ENCODE assay signal across 8 mouse cellular contexts in the genomic region with DNA sequence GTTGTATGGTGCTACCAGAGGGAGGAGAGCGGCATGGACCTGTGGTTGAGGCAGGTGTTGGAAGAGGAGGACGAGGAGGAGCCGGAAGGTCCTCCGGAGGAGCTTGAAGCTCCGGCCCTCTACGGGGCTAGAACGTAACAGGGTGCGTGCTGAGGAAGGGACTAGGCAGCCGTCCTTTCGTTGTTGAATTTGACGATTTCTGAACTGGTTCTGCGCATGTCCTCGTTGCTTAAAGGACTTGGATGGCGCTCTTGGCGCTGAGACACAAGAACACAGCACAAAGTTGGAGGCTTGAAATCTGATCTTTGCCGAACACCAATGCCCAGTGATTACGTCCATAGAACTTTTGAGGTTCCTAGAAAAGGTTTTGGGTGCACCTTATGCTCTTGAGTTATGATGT. TPM values are rescaled to one million over a fixed set of nuclear protein-coding genes. Genes with fewer than 3 reads are reported as not detected.
A peak's percentile ranks its signal among the peaks of the same experiment; 100 is the strongest.
DNase-seq lines count a peak whose midpoint lies in the region; ATAC-seq and TF ChIP-seq lines count a peak whose summit lies in the region.

No protein-coding gene starts in this region.

- no peak for ATAC-seq in hindbrain, embryonic 11.5 days (ENCODE audit: low FRiP score)
- peak; percentile 36; the same call in 1 of the 2 replicates for ATAC-seq in midbrain, embryonic 12.5 days (ENCODE audit: low FRiP score, low read depth)

- H3K27ac ChIP-seq in kidney, adult 2 months (ENCODE audit: insufficient read depth, low read depth, low read length) = no peak overlapping the region
- H3K27ac ChIP-seq in hindbrain, embryonic 11.5 days (ENCODE audit: low read depth, low read length) = no peak overlapping the region
- 0 out of 2 replicates have a peak overlapping the region, but pooled peaks have one; percentile 90 for H3K27ac ChIP-seq in midbrain, embryonic 12.5 days (replicated peaks)

- no peak for TF ChIP-seq CTCF in kidney, adult 2 months (conservative IDR thresholded peaks at IDR 0.05; ENCODE audit: insufficient read depth, insufficient read length, low read depth, low read length)

- peak overlapping the region; percentile 62 for H3K4me3 ChIP-seq in kidney, adult 2 months (ENCODE audit: insufficient read depth, low read depth, low read length)
- peak overlapping the region; percentile 92 for H3K4me3 ChIP-seq in hindbrain, embryonic 11.5 days (ENCODE audit: low read depth, low read length)
- peak overlapping the region; percentile 94 for H3K4me3 ChIP-seq in midbrain, embryonic 12.5 days

- TF ChIP-seq POLR2A in kidney, adult 2 months (IDR thresholded peaks at IDR 0.05; ENCODE audit: low read depth, low read length) = no peak

- WGBS in kidney, adult 2 months = 6% methylated on average over 17 of the region's 17 CpGs
- WGBS in hindbrain, embryonic 11.5 days = 9% methylated on average over 17 of the region's 17 CpGs
- 8% methylated on average over 17 of the region's 17 CpGs for WGBS in midbrain, embryonic 12.5 days

- H3K36me3 ChIP-seq in kidney, adult 2 months (ENCODE audit: control insufficient read depth, insufficient read depth, low read length) = no peaks in the 10 kb centered on the region
- no peaks in the 10 kb centered on the region for H3K36me3 ChIP-seq in hindbrain, embryonic 11.5 days (ENCODE audit: control insufficient read depth, insufficient read depth, low read length)
- no peaks in the 10 kb centered on the region for H3K36me3 ChIP-seq in midbrain, embryonic 12.5 days

- no peak for DNase-seq in kidney, adult 2 months
- no peak for DNase-seq in kidney, postnatal 25 days
- peak; percentile 24 for DNase-seq in NIH3T3 (ENCODE audit: low read depth)
- peak; percentile 5 for DNase-seq in hindbrain, embryonic 11.5 days (ENCODE audit: low spot score)
- no peak for DNase-seq in adrenal gland, postnatal 14 days
- DNase-seq in cerebellum, adult 9-10 months = no peak
- DNase-seq in right cerebral cortex, postnatal 14 days = no peak

- peak overlapping the region; percentile 99 for H3K4me2 ChIP-seq in hindbrain, embryonic 11.5 days (replicated peaks; ENCODE audit: low read depth, low read length)
- peak overlapping the region; percentile 98 for H3K4me2 ChIP-seq in midbrain, embryonic 12.5 days (replicated peaks)

- no peaks in the 10 kb centered on the region for H3K9me3 ChIP-seq in hindbrain, embryonic 11.5 days (ENCODE audit: control insufficient read depth, low read length)
- no peaks in the 10 kb centered on the region for H3K9me3 ChIP-seq in midbrain, embryonic 12.5 days

- H3K4me1 ChIP-seq in kidney, adult 2 months (ENCODE audit: control insufficient read depth, insufficient read depth, low read length) = peaks cover 3% of the 10 kb centered on the region; the same call in 1 of the 2 replicates
- H3K4me1 ChIP-seq in hindbrain, embryonic 11.5 days (replicated peaks; ENCODE audit: control insufficient read depth, insufficient read depth, low read length) = peaks cover 3% of the 10 kb centered on the region; the same call in 1 of the 2 replicates
- peaks cover 26% of the 10 kb centered on the region for H3K4me1 ChIP-seq in midbrain, embryonic 12.5 days

- no peaks in the 10 kb centered on the region for H3K27me3 ChIP-seq in kidney, adult 2 months (replicated peaks; ENCODE audit: control insufficient read depth, insufficient read depth, low read length)
- no peaks in the 10 kb centered on the region for H3K27me3 ChIP-seq in hindbrain, embryonic 11.5 days (ENCODE audit: control insufficient read depth, insufficient read depth, low read length)
- H3K27me3 ChIP-seq in midbrain, embryonic 12.5 days = peaks cover 16% of the 10 kb centered on the region; the same call in 1 of the 2 replicates

- H3K9ac ChIP-seq in hindbrain, embryonic 11.5 days (ENCODE audit: low read depth, low read length) = peak overlapping the region; percentile 81
- peak overlapping the region; percentile 80 for H3K9ac ChIP-seq in midbrain, embryonic 12.5 days (replicated peaks)

RNA-seq across cellular contexts. Expression of a gene that starts 0.6 kb away (rescaled TPM):
- polyA plus RNA-seq in kidney, adult 2 months (2012; rRNA removed) = 10.8 and 12.2 TPM in 2 replicates
- 35.2 and 36.4 TPM in 2 replicates for polyA plus RNA-seq in hindbrain, embryonic 11.5 days (2014; fragmentation: Nextera tagmentation; extraction: Ambion mirVana)
- 33.4 and 33.6 TPM in 2 replicates for polyA plus RNA-seq in midbrain, embryonic 12.5 days (2016; fragmentation: Nextera tagmentation; extraction: Ambion mirVana)
- total RNA-seq in adrenal gland, postnatal 14 days (2021) = 20.2 and 21.2 TPM in 2 replicates

RNA-seq across cellular contexts. Expression of a gene that starts 3.2 kb away (rescaled TPM):
- polyA plus RNA-seq in kidney, adult 2 months (2012; rRNA removed) = 38.3 and 44.1 TPM in 2 replicates
- polyA plus RNA-seq in hindbrain, embryonic 11.5 days (2014; fragmentation: Nextera tagmentation; extraction: Ambion mirVana) = 4.3 and 4.5 TPM in 2 replicates
- 10.0 and 10.9 TPM in 2 replicates for polyA plus RNA-seq in midbrain, embryonic 12.5 days (2016; fragmentation: Nextera tagmentation; extraction: Ambion mirVana)
- 15.9 and 17.8 TPM in 2 replicates for total RNA-seq in adrenal gland, postnatal 14 days (2021)

RNA-seq across cellular contexts. Expression of a gene that starts 9.7 kb away (rescaled TPM):
- polyA plus RNA-seq in kidney, adult 2 months (2012; rRNA removed) = 0.11 TPM in 1 of 2 replicates, not detected in the other
- polyA plus RNA-seq in hindbrain, embryonic 11.5 days (2014; fragmentation: Nextera tagmentation; extraction: Ambion mirVana) = not detected in 2 replicates
- polyA plus RNA-seq in midbrain, embryonic 12.5 days (2016; fragmentation: Nextera tagmentation; extraction: Ambion mirVana) = not detected in 2 replicates
- 0.37 TPM in 1 of 2 replicates, not detected in the other for total RNA-seq in adrenal gland, postnatal 14 days (2021)

RNA-seq across cellular contexts. Expression of a gene that starts 22.7 kb away (rescaled TPM):
- polyA plus RNA-seq in kidney, adult 2 months (2012; rRNA removed) = 0.04 and 0.05 TPM in 2 replicates
- polyA plus RNA-seq in hindbrain, embryonic 11.5 days (2014; fragmentation: Nextera tagmentation; extraction: Ambion mirVana) = not detected in 2 replicates
- not detected in 2 replicates for polyA plus RNA-seq in midbrain, embryonic 12.5 days (2016; fragmentation: Nextera tagmentation; extraction: Ambion mirVana)
- total RNA-seq in adrenal gland, postnatal 14 days (2021) = 0.15 TPM in 1 of 2 replicates, not detected in the other

RNA-seq across cellular contexts. Expression of a gene that starts 51.8 kb away (rescaled TPM):
- polyA plus RNA-seq in kidney, adult 2 months (2012; rRNA removed) = 42.6 and 51.3 TPM in 2 replicates
- 16.6 and 18.7 TPM in 2 replicates for polyA plus RNA-seq in hindbrain, embryonic 11.5 days (2014; fragmentation: Nextera tagmentation; extraction: Ambion mirVana)
- polyA plus RNA-seq in midbrain, embryonic 12.5 days (2016; fragmentation: Nextera tagmentation; extraction: Ambion mirVana) = 26.8 and 28.7 TPM in 2 replicates
- total RNA-seq in adrenal gland, postnatal 14 days (2021) = 33.3 and 35.2 TPM in 2 replicates

Comparison
In these comparisons a context has a peak if more than half of its experiments do, and no peak if none do; other contexts are left out.
1. DNase-seq: peak in NIH3T3 (single experiment) and hindbrain, embryonic 11.5 days (single experiment); none in kidney, adult 2 months (single experiment), kidney, postnatal 25 days (0 of 2), adrenal gland, postnatal 14 days (single experiment), cerebellum, adult 9-10 months (single experiment) and right cerebral cortex, postnatal 14 days (single experiment).
2. Peak in every context shown above with its lines, with median percentiles within 50 percentile points of each other: H3K4me3 ChIP-seq.